Mouse (Mus musculus): ENCODE results near the gene Gm20388.
A peak's percentile ranks its signal among the peaks of the same experiment; 100 is the strongest.

Gene Gm20388

DNA sequence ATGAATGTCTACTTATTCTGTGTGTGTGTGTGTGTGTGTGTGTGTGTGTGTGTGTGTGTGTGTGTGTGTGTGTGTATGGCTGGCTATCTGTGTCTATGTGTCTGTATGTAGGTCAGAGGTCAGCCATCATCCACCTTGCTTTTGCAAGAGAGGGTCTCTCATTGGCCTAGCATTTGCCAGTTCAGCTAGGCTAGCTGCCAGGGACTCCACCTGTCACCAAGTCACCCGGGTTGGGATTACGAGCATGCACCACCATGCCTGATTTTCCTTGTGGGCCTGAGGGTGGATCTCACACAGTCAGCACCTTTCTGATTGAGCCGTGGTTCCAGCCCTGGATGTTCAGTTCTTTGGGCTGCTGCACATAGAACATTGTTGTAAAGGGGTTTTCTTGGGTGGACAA lies 2325.9 kb downstream of the Gm20388 start:
- DNase-seq, result no peak

- DNase-seq, result no peak
These were observed 2327.6 kb downstream of the Gm20388 start for GRCm38 (mm10) chr8:122238225-122238624.

GRCm38 (mm10) chr8:122238731-122239130 lies 2328.1 kb downstream of the Gm20388 start:
- DNase-seq, result no peak

DNA sequence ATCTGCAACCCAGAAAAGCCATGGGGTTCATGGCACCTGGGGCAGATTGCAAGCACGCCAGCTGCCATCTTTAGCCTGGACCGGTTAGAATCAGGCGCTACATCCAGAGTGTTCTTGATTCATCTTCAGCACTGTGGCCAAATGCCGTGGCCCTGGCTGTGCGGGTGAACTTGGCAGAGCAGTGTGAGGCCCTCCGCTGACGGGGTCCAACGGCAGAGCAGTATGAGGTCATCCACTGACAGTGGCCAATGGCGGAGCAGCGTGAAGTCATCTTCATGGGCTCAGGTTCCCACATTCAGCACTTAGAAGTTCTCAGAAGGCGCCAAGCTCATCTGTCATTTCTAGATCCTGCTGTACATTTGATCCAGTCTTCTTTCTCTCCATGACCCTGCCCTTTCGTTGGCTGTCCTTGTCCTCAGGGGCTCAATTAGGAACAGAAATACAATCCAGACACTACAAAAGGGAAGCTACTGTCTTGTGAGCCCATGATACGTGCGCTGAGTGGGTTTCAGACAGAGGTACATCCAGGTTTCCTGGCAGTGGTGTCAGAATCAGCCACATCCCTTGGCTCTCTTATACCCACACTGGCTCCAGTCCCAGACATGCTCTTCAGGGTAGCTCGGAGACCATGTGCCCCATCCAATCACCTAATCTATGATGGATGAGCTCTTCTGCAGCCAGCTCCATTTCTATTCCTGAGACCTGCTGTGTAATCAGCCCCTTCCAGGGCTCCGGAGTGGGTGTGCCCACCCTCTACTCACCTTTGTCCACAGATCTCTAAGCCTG lies 2329.8 kb downstream of the Gm20388 start:
- DNase-seq, result no peak

GRCm38 (mm10) chr8:122243310-122243709 lies 2332.7 kb downstream of the Gm20388 start:
- no peak for DNase-seq

DNA sequence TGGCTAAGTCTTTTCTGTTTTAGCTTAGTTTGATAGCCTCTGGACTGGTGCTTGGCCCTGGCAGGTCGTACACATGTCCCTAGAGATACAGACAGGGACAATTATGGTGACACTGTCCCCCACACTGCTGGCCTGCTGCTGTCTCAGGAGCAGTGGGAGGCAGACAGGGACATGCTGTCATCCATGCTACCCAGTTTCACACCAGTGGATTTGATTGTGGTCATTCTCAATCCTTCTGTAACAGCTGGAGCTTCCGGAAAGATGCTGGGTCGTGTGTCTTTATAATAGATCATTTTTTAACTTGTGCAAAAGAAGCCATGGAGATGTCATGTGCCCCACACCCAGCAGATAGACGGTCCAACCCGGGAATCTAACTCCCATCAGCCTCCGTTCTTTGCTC lies 2334.5 kb downstream of the Gm20388 start:
- no peak for DNase-seq

- no peak for DNase-seq
These were observed 2335.9 kb downstream of the Gm20388 start for GRCm38 (mm10) chr8:122246257-122247211.

GRCm38 (mm10) chr8:122251739-122252138 lies 2341.1 kb downstream of the Gm20388 start:
- DNase-seq, result no peak

- no peak for DNase-seq
These were observed 2341.7 kb downstream of the Gm20388 start for GRCm38 (mm10) chr8:122252366-122252765.

DNA sequence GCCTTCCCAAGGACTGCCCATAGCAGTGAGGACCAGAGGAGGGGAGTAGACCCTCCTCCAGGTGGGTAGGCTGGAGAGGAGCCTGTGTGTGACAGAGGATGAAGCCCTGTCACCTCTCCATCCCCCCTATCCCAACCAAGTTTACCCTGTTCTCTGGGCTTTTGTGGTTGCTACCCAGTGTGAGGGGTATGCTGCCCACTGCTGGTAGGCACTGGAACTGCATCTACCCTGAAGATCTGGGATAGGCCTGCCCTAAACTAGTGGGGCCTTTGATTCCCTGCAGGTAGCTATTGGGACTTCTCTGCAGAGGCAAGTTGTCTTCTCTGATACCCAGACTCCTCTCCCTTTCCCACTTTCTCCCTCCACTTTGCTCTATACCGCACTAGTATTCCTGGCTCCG lies 2348.7 kb downstream of the Gm20388 start:
- peak; percentile 82 for DNase-seq

DNA sequence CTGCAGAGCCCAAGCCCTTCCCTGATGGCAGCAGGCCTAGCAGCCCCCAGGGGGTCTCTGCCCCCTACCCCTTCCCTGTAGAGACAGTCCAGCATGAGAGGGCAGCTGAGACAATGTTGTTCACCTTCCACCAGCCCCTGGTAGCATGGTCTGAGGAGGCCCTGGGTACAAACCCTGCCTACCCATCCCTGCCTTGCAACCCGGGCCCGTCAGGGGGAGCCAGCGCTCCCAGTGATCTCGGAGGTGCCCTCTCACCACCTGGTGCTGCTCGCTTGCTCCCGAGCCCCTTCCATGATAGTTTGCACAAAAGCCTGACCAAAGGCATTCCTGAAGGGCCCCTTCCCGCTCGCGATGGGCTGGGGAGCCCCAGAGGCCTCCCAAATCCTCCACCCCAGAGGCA lies 2350.1 kb downstream of the Gm20388 start:
- no peak for DNase-seq

GRCm38 (mm10) chr8:122262835-122263234 lies 2352.2 kb downstream of the Gm20388 start:
- DNase-seq, result no peak

DNA sequence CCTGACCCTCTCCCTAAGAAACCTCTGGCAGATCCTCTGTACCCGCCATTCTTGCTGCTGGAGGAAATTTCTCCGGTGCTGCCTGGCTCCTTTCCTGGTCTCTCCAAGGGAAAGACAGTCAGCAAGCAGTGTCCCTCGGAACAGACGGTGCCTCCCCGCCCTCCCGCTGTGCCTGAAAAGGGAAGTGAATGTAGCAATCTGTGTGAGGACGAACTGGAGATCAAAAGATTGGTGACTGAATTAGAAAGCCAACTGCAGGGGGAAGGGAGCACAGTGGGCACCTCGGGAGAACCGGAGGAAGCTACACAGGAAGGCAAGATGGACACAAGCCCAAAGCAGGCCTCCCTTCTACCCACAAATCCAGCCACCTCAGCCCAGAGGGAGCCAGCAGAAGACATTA lies 2353.6 kb downstream of the Gm20388 start:
- DNase-seq, result peak; percentile 42

DNA sequence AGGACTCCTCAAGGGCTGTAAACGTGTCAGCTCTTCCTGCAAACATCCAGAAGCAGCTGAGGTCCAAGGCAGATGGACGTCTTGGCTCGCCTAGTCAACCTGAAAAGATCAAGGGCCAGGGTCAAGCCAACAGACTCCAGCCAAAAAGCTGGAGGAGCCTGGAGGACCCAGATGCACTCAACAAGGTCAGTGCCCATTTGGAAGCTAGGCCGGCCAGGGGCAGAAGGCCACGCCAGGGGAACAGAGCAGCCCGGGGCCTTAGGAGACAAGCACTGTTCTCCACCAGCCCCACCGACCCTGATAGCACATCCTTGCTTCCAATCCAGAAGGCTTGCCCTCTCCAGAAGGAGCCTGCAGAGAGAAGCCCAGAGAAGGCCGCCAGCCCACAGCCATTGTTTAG lies 2354.9 kb downstream of the Gm20388 start:
- DNase-seq, result no peak

DNA sequence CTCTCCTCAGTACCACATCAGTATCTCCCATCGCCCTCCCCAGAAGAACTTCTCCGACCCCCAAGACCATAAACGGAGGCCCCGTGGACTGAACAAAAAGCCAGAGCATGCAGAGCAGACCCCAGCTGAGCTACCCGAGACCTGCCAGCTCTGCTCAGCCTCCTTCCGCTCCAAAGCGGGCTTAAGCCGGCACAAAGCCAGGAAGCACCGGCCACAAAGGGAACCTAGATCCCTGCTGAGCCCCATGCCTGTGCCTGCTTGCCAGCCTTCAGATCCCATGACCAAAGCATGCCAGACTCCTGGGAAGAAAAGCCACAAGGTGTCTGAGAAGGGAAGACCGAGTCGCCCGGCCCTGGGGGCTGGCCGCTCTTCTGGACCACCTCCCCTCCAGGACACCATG lies 2356.2 kb downstream of the Gm20388 start:
- no peak for DNase-seq

- DNase-seq, result no peak
These were observed 2358.2 kb downstream of the Gm20388 start for GRCm38 (mm10) chr8:122268861-122269260.

DNA sequence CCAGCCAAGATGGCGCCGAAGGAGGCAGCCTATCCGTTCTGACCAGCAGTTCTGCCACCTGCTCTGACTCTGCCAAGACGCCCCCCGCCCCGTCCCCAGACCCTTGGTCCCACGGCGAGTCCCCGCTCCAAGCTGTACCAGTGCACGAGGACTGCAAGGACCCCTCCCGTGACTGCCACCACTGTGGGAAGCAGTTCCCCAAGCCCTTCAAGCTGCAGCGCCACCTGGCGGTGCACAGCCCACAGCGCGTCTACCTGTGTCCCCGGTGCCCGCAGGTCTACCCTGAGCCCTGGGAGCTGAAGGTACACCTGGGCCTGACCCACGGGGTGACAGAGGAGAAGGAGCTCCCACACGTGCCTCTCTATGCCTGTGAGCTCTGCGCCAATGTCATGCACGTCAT lies 2358.8 kb downstream of the Gm20388 start:
- DNase-seq, result peak; percentile 83

GRCm38 (mm10) chr8:122270555-122270954 lies 2359.9 kb downstream of the Gm20388 start:
- DNase-seq, result no peak

DNA sequence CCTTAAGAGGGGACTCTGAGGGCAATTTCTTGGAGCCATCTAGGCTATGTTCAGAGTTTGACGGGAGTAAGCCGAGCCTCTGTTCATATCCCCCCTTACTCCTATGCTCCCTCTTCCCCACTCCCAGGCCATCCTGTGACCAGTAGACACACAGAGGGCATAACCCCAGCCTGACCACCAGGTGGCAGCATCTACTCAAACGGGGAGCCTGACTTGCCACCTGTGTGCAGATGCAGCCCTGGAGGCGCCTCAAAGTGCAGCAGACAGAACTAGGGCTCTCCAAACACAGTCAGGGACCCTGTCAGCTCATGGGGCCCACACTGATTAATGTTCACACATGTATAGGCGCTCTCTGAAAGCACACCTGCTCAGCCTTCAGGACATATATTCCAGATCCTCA lies 2362.5 kb downstream of the Gm20388 start:
- peak; percentile 88 for DNase-seq

DNA sequence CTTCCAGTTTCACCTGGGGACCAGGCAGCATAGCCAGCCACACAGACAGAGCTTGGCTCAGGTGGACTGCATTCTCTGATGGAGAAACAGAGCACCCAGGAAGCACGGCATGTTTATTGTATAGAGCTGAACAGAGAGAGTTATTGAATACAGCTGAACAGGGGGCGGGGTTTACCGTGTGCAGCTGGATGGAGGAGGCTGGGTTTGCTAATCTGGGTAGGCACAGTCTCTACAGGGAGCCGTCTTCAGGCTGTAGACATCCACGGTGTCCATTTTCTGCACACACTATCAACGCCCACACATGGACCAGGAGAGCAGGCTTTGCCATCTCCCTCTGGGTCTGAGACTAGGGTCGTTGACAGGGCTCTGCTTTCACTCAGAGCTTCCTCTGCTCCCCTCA lies 2363.2 kb downstream of the Gm20388 start:
- DNase-seq, result no peak

DNA sequence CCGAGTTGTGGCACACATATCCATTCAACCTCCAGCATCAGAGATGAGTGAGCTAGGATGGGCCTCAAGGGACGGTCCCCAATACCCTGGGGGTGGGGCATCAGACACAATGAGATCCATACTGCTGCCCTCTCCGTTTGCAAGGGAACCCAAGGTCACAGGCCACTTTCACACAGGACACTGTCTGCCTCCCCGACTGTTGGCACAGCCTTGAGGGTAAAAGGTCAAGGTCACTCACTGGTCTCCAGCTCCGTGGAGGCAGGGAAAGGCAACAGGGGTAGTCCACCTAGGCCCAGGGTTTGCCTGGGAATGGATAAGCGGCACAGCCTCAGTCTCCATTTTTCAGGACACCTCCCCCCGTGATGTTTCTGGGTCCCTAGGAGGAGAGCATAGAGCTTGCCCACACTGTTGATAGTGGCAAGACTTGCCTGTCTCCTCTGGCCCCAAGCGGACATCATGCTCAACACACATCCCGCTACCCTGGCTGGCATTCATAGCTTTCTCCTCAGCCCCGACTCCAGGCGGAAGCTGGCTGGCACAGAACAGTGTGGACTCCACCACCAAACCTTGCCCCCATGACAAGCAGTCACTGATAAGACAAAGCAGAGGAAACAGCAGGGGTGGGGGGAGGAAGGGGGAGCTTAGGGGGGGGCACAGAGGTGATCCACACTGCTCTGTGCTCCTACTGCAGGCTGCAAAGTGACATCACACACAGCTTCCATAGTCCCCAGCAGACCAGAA lies 2364.2 kb downstream of the Gm20388 start:
- no peak for DNase-seq

DNA sequence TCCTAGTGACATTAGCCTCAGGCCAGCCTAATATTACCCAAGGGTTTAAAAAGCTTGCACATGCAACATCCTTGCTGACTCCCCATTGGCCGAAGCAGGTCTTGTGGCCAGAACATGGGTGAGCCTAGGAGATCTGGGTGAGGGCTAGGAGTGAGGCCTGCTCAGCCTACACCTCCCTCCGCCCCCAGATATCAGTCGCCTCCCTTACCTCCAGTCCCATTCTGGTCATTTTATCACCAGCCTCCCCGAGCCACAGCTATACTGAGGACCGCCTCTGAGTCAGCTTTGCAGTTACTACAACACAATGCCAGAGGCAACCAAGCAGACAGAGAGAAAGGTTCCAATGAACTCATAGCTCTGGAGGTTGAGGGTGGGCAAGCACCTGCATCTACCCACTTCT lies 2365.7 kb downstream of the Gm20388 start:
- DNase-seq, result no peak
